Mouse (Mus musculus) gastrocnemius, postnatal 25 days (tissue): Measurements from ENCODE around the gene Gpc6. TPM values are rescaled to one million over a fixed set of nuclear protein-coding genes. Genes with fewer than 3 reads are reported as not detected.

ENCODE experiments used
- DNase-seq: peaks from one replicate; pipeline ENCODE4 v3.0.0; 2022
- long read RNA-seq, 2 experiments: library from polyadenylated mRNA; stranded (forward); transcript quantifications; one replicate each; pipeline ENCODE4 v2.0.0; 2021
- total RNA-seq, 2 experiments: library from RNA; stranded (reverse); gene quantifications; 1 replicate in 1 of 2; 2 replicates in 1 of 2; pipeline ENCODE4 v1.2.3; 2021

Gpc6 gene
- 1 to 10 TPM; 3.1 to 3.5 TPM for total RNA-seq
- long read RNA-seq, experiment 1: 0 reads
- long read RNA-seq, experiment 2: 0 reads

GRCm38 (mm10) chr14:116924876-116925601 is at the start of gene Gpc6:
Gene Gpc6, plus strand, starts transcription at chr14:116925315.
- peak; percentile 69 for DNase-seq

GRCm38 (mm10) chr14:116882480-116883044 is 42.6 kb upstream of the Gpc6 start:
- no peak for DNase-seq

GRCm38 (mm10) chr14:116894316-116894715 is 30.8 kb upstream of the Gpc6 start:
- DNase-seq: no peak

- DNase-seq: no peak
These were observed 27.1 kb upstream of the Gpc6 start for GRCm38 (mm10) chr14:116897971-116898370.

GRCm38 (mm10) chr14:116911768-116912167 is 13.3 kb upstream of the Gpc6 start:
- DNase-seq: no peak

- DNase-seq: no peak
These were observed 8.2 kb upstream of the Gpc6 start for GRCm38 (mm10) chr14:116916874-116917273.

GRCm38 (mm10) chr14:116924266-116924665 is 849 bp upstream of the Gpc6 start:
- no peak for DNase-seq

- DNase-seq: peak; percentile 33
These were observed 732 bp downstream of the Gpc6 start for GRCm38 (mm10) chr14:116925691-116926403.

GRCm38 (mm10) chr14:116926404-116927171 is 1.5 kb downstream of the Gpc6 start:
- DNase-seq: peak; percentile 49

- DNase-seq: no peak
These were observed 2.5 kb downstream of the Gpc6 start for GRCm38 (mm10) chr14:116927341-116928315.

GRCm38 (mm10) chr14:116928395-116928794 is 3.3 kb downstream of the Gpc6 start:
- DNase-seq: no peak

GRCm38 (mm10) chr14:116928796-116929529 is 3.8 kb downstream of the Gpc6 start:
- DNase-seq: no peak

GRCm38 (mm10) chr14:116933825-116934224 is 8.7 kb downstream of the Gpc6 start:
- DNase-seq: no peak

GRCm38 (mm10) chr14:116937910-116938560 is 12.9 kb downstream of the Gpc6 start:
- no peak for DNase-seq

- no peak for DNase-seq
These were observed 13.6 kb downstream of the Gpc6 start for GRCm38 (mm10) chr14:116938735-116939134.

GRCm38 (mm10) chr14:116939561-116939960 is 14.4 kb downstream of the Gpc6 start:
- DNase-seq: no peak

GRCm38 (mm10) chr14:116941772-116942171 is 16.7 kb downstream of the Gpc6 start:
- DNase-seq: no peak

GRCm38 (mm10) chr14:116943751-116944150 is 18.6 kb downstream of the Gpc6 start:
- DNase-seq: no peak

- DNase-seq: no peak
These were observed 20.9 kb downstream of the Gpc6 start for GRCm38 (mm10) chr14:116945975-116946374.

GRCm38 (mm10) chr14:116947461-116947860 is 22.3 kb downstream of the Gpc6 start:
- DNase-seq: no peak
